Mouse (Mus musculus): ENCODE measurements around the gene Sox30.

GRCm38 (mm10) chr11:46036374-46036773 is 56.3 kb downstream of the Sox30 start:
- TF ChIP-seq POLR2A (IDR thresholded peaks at IDR 0.05; ENCODE audit: borderline replicate concordance, low read depth, low read length), result no peak
- no peak for TF ChIP-seq CTCF (IDR thresholded peaks at IDR 0.05; ENCODE audit: low read depth, low read length)

Measured in bone marrow macrophage, adult 2 months (primary cell).